14 mouse cellular contexts compared by ENCODE assay signal in genomic region chr1:55983522-55984066, GRCm38 (mm10).
A peak's percentile ranks its signal among the peaks of the same experiment; 100 is the strongest.
DNase-seq lines count a peak whose midpoint lies in the region; ATAC-seq and TF ChIP-seq lines count a peak whose summit lies in the region.
"Had no signal": no experiment of that assay in that cellular context is flagged by ENCODE, and none has a peak within 500 bp of the region (broad histone marks: within the 10 kb centered on the region; RNA-seq: fewer than 3 reads in every experiment).

No protein-coding gene starts in this region.

- no peaks in the 10 kb centered on the region for H3K27me3 ChIP-seq in hindbrain, embryonic 14.5 days (ENCODE audit: control insufficient read depth, insufficient read depth, low read length)
- H3K27me3 ChIP-seq in hindbrain, embryonic 13.5 days: no peaks in the 10 kb centered on the region
- H3K27me3 ChIP-seq in CH12.LX (replicated peaks): no peaks in the 10 kb centered on the region
- H3K27me3 ChIP-seq: heart, embryonic 13.5 days; lung, embryonic 15.5 days had no signal

- H3K4me3 ChIP-seq in hindbrain, embryonic 14.5 days (replicated peaks; ENCODE audit: low read length): no peak overlapping the region
- H3K4me3 ChIP-seq in hindbrain, embryonic 13.5 days: no peak overlapping the region
- H3K4me3 ChIP-seq in CH12.LX (replicated peaks in 1 of 3; ENCODE audit: low read depth in 2 of 3, low read length in 2 of 3, poor library complexity in 1 of 3): no peak overlapping the region
- H3K4me3 ChIP-seq: embryonic facial prominence, embryonic 10.5 days; gastrocnemius, adult 2 months; heart, embryonic 13.5 days; lung, embryonic 15.5 days had no signal

- TF ChIP-seq EP300 in CH12.LX (IDR thresholded peaks at IDR 0.05; ENCODE audit: low read length): no peak

- ATAC-seq in hindbrain, embryonic 14.5 days (ENCODE audit: low FRiP score): peak; percentile 40; the same call in 1 of the 2 replicates
- ATAC-seq in hindbrain, embryonic 13.5 days (ENCODE audit: low FRiP score): no peak
- ATAC-seq in CD4-positive, CD25-positive, alpha-beta regulatory T cell, adult 4 months: no peak

- in situ Hi-C loops in CH12.LX (cut with MboI; ENCODE audit: low pct_ligation_motif_present, low pct_unique_long_range_greater_than_20kb, low sequenced_read_pairs): no loop called here

- no peak overlapping the region for H3K27ac ChIP-seq in hindbrain, embryonic 14.5 days
- H3K27ac ChIP-seq in hindbrain, embryonic 13.5 days: no peak overlapping the region
- H3K27ac ChIP-seq in CH12.LX (ENCODE audit: insufficient read depth, low read depth): no peak overlapping the region
- H3K27ac ChIP-seq: embryonic facial prominence, embryonic 10.5 days; gastrocnemius, adult 2 months; heart, embryonic 13.5 days; lung, embryonic 15.5 days had no signal

- peak in 1 of 2 experiments; percentile 29; a peak in 2 of 4 replicates for TF ChIP-seq CTCF in CH12.LX (conservative IDR thresholded peaks at IDR 0.05 in 1 of 2, IDR thresholded peaks at IDR 0.05 in 1 of 2; ENCODE audit: low read depth in 2 of 2, low read length in 2 of 2)

- TF ChIP-seq POLR2A in CH12.LX (IDR thresholded peaks at IDR 0.05; ENCODE audit: low read depth, low read length): no peak

- dilution Hi-C loops in CH12.LX (cut with MboI; ENCODE audit: extremely low pct_ligation_motif_present, extremely low pct_unique_long_range_greater_than_20kb, low sequenced_read_pairs): no loop called here

- 61% methylated on average over 5 of the region's 5 CpGs for WGBS in hindbrain, embryonic 14.5 days
- 69% methylated on average over 5 of the region's 5 CpGs for WGBS in hindbrain, embryonic 13.5 days

- no peak overlapping the region for H3K9ac ChIP-seq in hindbrain, embryonic 14.5 days
- no peak overlapping the region for H3K9ac ChIP-seq in hindbrain, embryonic 13.5 days
- no peak overlapping the region for H3K9ac ChIP-seq in CH12.LX (ENCODE audit: insufficient read depth, low read depth)
- H3K9ac ChIP-seq: heart, embryonic 13.5 days; lung, embryonic 15.5 days had no signal

- no peaks in the 10 kb centered on the region for H3K4me1 ChIP-seq in hindbrain, embryonic 14.5 days (replicated peaks; ENCODE audit: control insufficient read depth, insufficient read depth, low read length)
- no peaks in the 10 kb centered on the region for H3K4me1 ChIP-seq in hindbrain, embryonic 13.5 days (replicated peaks)
- peaks cover 0 to 3% of the 10 kb centered on the region in 2 experiments; a peak in 2 of 4 replicates for H3K4me1 ChIP-seq in CH12.LX (ENCODE audit: control insufficient read depth in 1 of 2, insufficient read depth in 2 of 2)
- H3K4me1 ChIP-seq: embryonic facial prominence, embryonic 10.5 days; heart, embryonic 13.5 days; lung, embryonic 15.5 days had no signal

- TF ChIP-seq RAD21 in CH12.LX (IDR thresholded peaks at IDR 0.05; ENCODE audit: low read depth, low read length): peak; percentile 6; the same call in 1 of the 2 replicates

- H3K4me2 ChIP-seq in hindbrain, embryonic 14.5 days (replicated peaks): no peak overlapping the region
- no peak overlapping the region for H3K4me2 ChIP-seq in hindbrain, embryonic 13.5 days
- H3K4me2 ChIP-seq in CH12.LX (ENCODE audit: insufficient read depth, low read depth, poor library complexity, severe bottlenecking): peak overlapping the region; percentile 22
- H3K4me2 ChIP-seq: heart, embryonic 13.5 days; lung, embryonic 15.5 days had no signal

- H3K79me2 ChIP-seq in CH12.LX (replicated peaks; ENCODE audit: control insufficient read depth, extremely low read depth, insufficient read depth, poor library complexity, severe bottlenecking): no peaks in the 10 kb centered on the region

- no peaks in the 10 kb centered on the region for H3K9me3 ChIP-seq in hindbrain, embryonic 14.5 days (ENCODE audit: control insufficient read depth, low read length)
- no peaks in the 10 kb centered on the region for H3K9me3 ChIP-seq in hindbrain, embryonic 13.5 days
- no peaks in the 10 kb centered on the region for H3K9me3 ChIP-seq in CH12.LX (replicated peaks; ENCODE audit: low read length)
- H3K9me3 ChIP-seq: embryonic facial prominence, embryonic 10.5 days; heart, embryonic 13.5 days; lung, embryonic 15.5 days had no signal

- H3K36me3 ChIP-seq in hindbrain, embryonic 14.5 days (replicated peaks; ENCODE audit: control insufficient read depth, insufficient read depth): no peaks in the 10 kb centered on the region
- no peaks in the 10 kb centered on the region for H3K36me3 ChIP-seq in hindbrain, embryonic 13.5 days
- no peaks in the 10 kb centered on the region for H3K36me3 ChIP-seq in CH12.LX (replicated peaks in 1 of 2; ENCODE audit: control insufficient read depth in 1 of 2, insufficient read depth in 1 of 2, low read length in 1 of 2)
- H3K36me3 ChIP-seq: embryonic facial prominence, embryonic 10.5 days; heart, embryonic 13.5 days; lung, embryonic 15.5 days had no signal

- peak; percentile 3 for DNase-seq in cerebellum, adult 9-11 months
- no peak for DNase-seq in cerebellum, adult 11-12 months
- no peak for DNase-seq in hindbrain, embryonic 14.5 days (ENCODE audit: low spot score)
- no peak for DNase-seq in CH12.LX (ENCODE audit: extremely low read depth)
- peak; percentile 35 for DNase-seq in layer of hippocampus, adult 9-11 months
- DNase-seq in gastrocnemius, adult 8-10 months (ENCODE audit: low spot score in 2 of 2): no peak
- DNase-seq: adrenal gland, adult 2 months; gastrocnemius, adult 2 months; liver had no signal

TF ChIP-seq in CH12.LX, 34 proteins besides CTCF, POLR2A, EP300 and RAD21:
- TF ChIP-seq ZNF384 (IDR thresholded peaks at IDR 0.05; ENCODE audit: low read depth, low read length): no peak
- no peak for TF ChIP-seq CHD1 (IDR thresholded peaks at IDR 0.05; ENCODE audit: low read depth, low read length)
- TF ChIP-seq USF1 (IDR thresholded peaks at IDR 0.05; ENCODE audit: low read depth, low read length): no peak
- TF ChIP-seq JUN (IDR thresholded peaks at IDR 0.05; ENCODE audit: insufficient read depth, low read depth, low read length): no peak
- TF ChIP-seq SMC3 (IDR thresholded peaks at IDR 0.05; ENCODE audit: low read depth, low read length): peak; percentile 16

Comparison
In these comparisons a context has a peak if more than half of its experiments do, and no peak if none do; other contexts are left out.
1. DNase-seq: peak in cerebellum, adult 9-11 months (single experiment) and layer of hippocampus, adult 9-11 months (single experiment); none in cerebellum, adult 11-12 months (single experiment), hindbrain, embryonic 14.5 days (single experiment), CH12.LX (single experiment) and gastrocnemius, adult 8-10 months (0 of 2).